Mouse (Mus musculus) lung, embryonic 16.5 days (tissue): Measurements from ENCODE around the gene Dohh. TPM values are rescaled to one million over a fixed set of nuclear protein-coding genes. Genes with fewer than 3 reads are reported as not detected.

Experiments
- ATAC-seq: fragments of 200-750 bp; cut with Nextera tagmentation; 2 replicates; pipeline ENCODE4 v1.8.0; 2017; ENCODE audit warnings: low read depth, mild to moderate bottlenecking, moderate library complexity
- H3K27ac ChIP-seq: fragments of 300-500 bp; sonication (generic); 2 replicates; pipeline ENCODE4 v1.5.1; 2014; ENCODE audit warnings: mild to moderate bottlenecking, control low read depth, low read length
- H3K27me3 ChIP-seq: fragments of 300-500 bp; sonication (generic); 2 replicates; pipeline ENCODE4 v1.6.1; 2014; ENCODE audit warnings: low read depth, low read length, mixed read lengths; ENCODE audit not compliant: control insufficient read depth, insufficient read depth
- H3K36me3 ChIP-seq: fragments of 300-500 bp; sonication (generic); 2 replicates; pipeline ENCODE4 v1.6.1; 2014; ENCODE audit warnings: low read length; ENCODE audit not compliant: control insufficient read depth, insufficient read depth
- H3K4me1 ChIP-seq: fragments of 300-500 bp; sonication (generic); replicated peaks from 2 replicates; pipeline ENCODE4 v1.6.1; 2014; ENCODE audit warnings: low read length, mixed read lengths; ENCODE audit not compliant: control insufficient read depth, insufficient read depth
- H3K4me2 ChIP-seq: fragments of 300-500 bp; sonication (generic); 2 replicates; pipeline ENCODE4 v1.6.1; 2014; ENCODE audit warnings: low read depth, low read length, control low read depth
- H3K4me3 ChIP-seq: fragments of 300-500 bp; sonication (generic); 2 replicates; pipeline ENCODE4 v1.5.1; 2014; ENCODE audit warnings: mild to moderate bottlenecking, low read length, control low read depth
- H3K9ac ChIP-seq: fragments of 300-500 bp; sonication (generic); 2 replicates; pipeline ENCODE4 v1.6.1; 2014; ENCODE audit warnings: low read length, control low read depth
- H3K9me3 ChIP-seq: fragments of 300-500 bp; sonication (generic); 2 replicates; pipeline ENCODE4 v1.6.1; 2016; ENCODE audit warnings: low read length; ENCODE audit not compliant: control insufficient read depth
- WGBS: fragments of 180-500 bp; shearing (Covaris S2); extraction: QIAGEN DNeasy Blood & Tissue Kit; methylation state at CpG from one replicate; pipeline ENCODE4 v1.1.7; 2014; 5-methylcytosine and 5-hydroxymethylcytosine counted together
- polyA plus RNA-seq: library from polyadenylated mRNA; unstranded; fragments of >200 nt; fragmentation: Nextera tagmentation; extraction: Ambion mirVana; gene quantifications from 2 replicates; pipeline ENCODE4 v1.2.1, GENCODE M21; 2015

The Dohh gene
- polyA plus RNA-seq, 1 experiment from 2014 or later: 71.4 TPM

DNA sequence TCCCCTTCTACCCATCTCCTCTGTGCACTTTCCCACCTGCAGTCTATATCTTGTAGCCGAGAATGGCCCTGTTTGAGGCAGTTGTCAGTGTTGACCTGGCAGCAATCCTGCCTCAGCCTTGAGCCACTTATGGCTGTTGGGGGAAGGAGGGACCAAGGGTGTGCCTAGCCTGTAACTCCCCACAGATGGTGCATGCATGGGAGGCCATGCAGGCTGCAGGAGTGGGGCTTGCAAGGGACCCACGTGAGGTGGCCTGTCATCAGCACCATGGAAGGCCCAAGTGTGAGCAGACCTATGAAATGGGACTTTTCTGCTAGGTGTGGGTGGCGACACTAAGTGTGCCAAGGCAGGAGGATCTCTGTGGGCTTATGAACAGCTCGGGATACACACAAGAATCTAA lies 19.2 kb upstream of the Dohh start:
- Histone ChIP-seq H3K4me3 (no peak overlapping the region), H3K27me3 (peaks cover 6% of the 10 kb centered on the region), H3K27ac (peak overlapping the region; percentile 37; the same call in 1 of the 2 replicates), H3K9ac (no peak overlapping the region), H3K4me2 (peak overlapping the region; percentile 60; the same call in 1 of the 2 replicates), H3K4me1 (peaks cover 45% of the 10 kb centered on the region), H3K36me3 (peaks cover 33% of the 10 kb centered on the region), H3K9me3 (no peaks in the 10 kb centered on the region)
- WGBS: 28% methylated on average over 4 of the region's 4 CpGs
- ATAC-seq: 0 out of 2 replicates have a peak, but pooled peaks have one; percentile 3

GRCm38 (mm10) chr10:81365672-81366476 lies 18.4 kb upstream of the Dohh start, which contains the start of gene 4930404N11Rik:
4930404N11Rik (minus strand) TSS chr10:81365816.
- 28% methylated on average over 12 of the region's 12 CpGs for WGBS
- Histone ChIP-seq H3K4me1 (peaks cover 44% of the 10 kb centered on the region), H3K4me3 (peak within 1 kb of the TSS; percentile 34), H3K36me3 (peaks cover 41% of the 10 kb centered on the region), H3K27ac (peak within 1 kb of the TSS; percentile 37; the same call in 1 of the 2 replicates), H3K9me3 (no peaks in the 10 kb centered on the region), H3K9ac (peak within 1 kb of the TSS; percentile 64), H3K4me2 (peak within 1 kb of the TSS; percentile 60), H3K27me3 (peaks cover 6% of the 10 kb centered on the region)
- ATAC-seq: peak; percentile 11; the same call in 1 of the 2 replicates

GRCm38 (mm10) chr10:81366477-81367206 lies 17.6 kb upstream of the Dohh start:
- H3K36me3 ChIP-seq: peaks cover 44% of the 10 kb centered on the region
- no peak overlapping the region for H3K9ac ChIP-seq
- H3K27me3 ChIP-seq: peaks cover 6% of the 10 kb centered on the region
- no peak overlapping the region for H3K27ac ChIP-seq
- ATAC-seq: no peak
- no peak overlapping the region for H3K4me2 ChIP-seq
- 65% methylated on average over 6 of the region's 6 CpGs for WGBS
- H3K4me1 ChIP-seq: peaks cover 38% of the 10 kb centered on the region
- no peak overlapping the region for H3K4me3 ChIP-seq
- no peaks in the 10 kb centered on the region for H3K9me3 ChIP-seq

- Histone ChIP-seq H3K4me3 (no peak overlapping the region), H3K27ac (no peak overlapping the region), H3K27me3 (peaks cover 6% of the 10 kb centered on the region), H3K4me2 (no peak overlapping the region), H3K9ac (no peak overlapping the region), H3K4me1 (peaks cover 36% of the 10 kb centered on the region), H3K36me3 (peaks cover 44% of the 10 kb centered on the region), H3K9me3 (no peaks in the 10 kb centered on the region)
- 81% methylated on average over 6 of the region's 6 CpGs for WGBS
- no peak for ATAC-seq
Measured at GRCm38 (mm10) chr10:81367207-81367495, 17.1 kb upstream of the Dohh start.

- ATAC-seq: no peak
- no peak overlapping the region for H3K27ac ChIP-seq
- WGBS: 87% methylated on average over 10 of the region's 10 CpGs
- H3K4me3 ChIP-seq: no peak overlapping the region
- no peaks in the 10 kb centered on the region for H3K9me3 ChIP-seq
- no peak overlapping the region for H3K9ac ChIP-seq
- peaks cover 27% of the 10 kb centered on the region for H3K36me3 ChIP-seq
- H3K4me2 ChIP-seq: no peak overlapping the region
- H3K4me1 ChIP-seq: peaks cover 19% of the 10 kb centered on the region
- no peaks in the 10 kb centered on the region for H3K27me3 ChIP-seq
Measured at GRCm38 (mm10) chr10:81375322-81375721, 8.9 kb upstream of the Dohh start.

DNA sequence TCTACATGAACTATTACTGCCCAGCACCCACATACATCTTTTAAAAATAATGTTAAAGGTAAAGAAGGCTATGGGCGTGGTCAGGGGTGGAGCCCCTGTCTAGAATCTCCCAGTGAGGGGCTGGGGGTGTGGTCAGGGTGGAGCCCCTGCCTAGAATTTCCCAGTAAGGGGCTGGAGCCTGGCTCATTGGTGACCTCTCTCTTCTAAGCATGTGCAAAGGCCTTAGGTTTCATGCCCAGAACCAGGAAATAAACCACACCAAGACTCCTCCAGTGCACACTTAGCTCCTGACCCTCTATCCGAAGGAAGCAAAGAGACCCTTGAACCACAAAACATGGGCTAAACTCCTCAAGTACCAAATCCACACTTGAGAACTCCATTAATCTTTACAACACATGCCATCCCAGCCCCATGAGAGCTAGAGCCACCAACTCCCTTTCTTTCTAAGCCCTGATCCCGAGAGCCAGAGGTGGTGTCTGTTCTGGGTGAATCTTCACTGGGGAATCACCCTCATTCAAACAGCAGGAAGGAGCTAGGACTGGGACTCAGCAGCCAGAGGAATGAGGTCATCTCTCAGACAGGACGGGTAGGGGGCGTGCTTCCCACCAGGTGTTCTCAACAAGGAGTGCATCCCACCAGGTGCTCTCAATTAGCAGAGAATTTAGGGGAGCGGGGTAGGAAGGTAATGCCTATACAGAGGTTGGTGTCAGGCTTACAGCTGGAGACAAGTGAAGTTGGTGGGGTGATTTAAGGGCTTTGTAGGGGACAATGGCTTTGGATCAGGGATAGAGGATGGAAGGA lies 7.5 kb upstream of the Dohh start:
- Histone ChIP-seq H3K9ac (peak overlapping the region; percentile 98), H3K9me3 (no peaks in the 10 kb centered on the region), H3K36me3 (peaks cover 19% of the 10 kb centered on the region), H3K27me3 (no peaks in the 10 kb centered on the region), H3K4me3 (peak overlapping the region; percentile 87), H3K4me1 (peaks cover 19% of the 10 kb centered on the region), H3K4me2 (peak overlapping the region; percentile 92), H3K27ac (peak overlapping the region; percentile 0; the same call in 1 of the 2 replicates)
- 26% methylated on average over 6 of the region's 6 CpGs for WGBS
- ATAC-seq: no peak

GRCm38 (mm10) chr10:81377362-81377664 lies 6.9 kb upstream of the Dohh start:
- H3K4me1 ChIP-seq: peaks cover 23% of the 10 kb centered on the region
- H3K27ac ChIP-seq: peak overlapping the region; percentile 66; the same call in 1 of the 2 replicates
- no peaks in the 10 kb centered on the region for H3K27me3 ChIP-seq
- no peaks in the 10 kb centered on the region for H3K9me3 ChIP-seq
- H3K36me3 ChIP-seq: peaks cover 19% of the 10 kb centered on the region
- peak overlapping the region; percentile 92 for H3K4me2 ChIP-seq
- peak overlapping the region; percentile 98 for H3K9ac ChIP-seq
- 31% methylated on average over 2 of the region's 2 CpGs for WGBS
- no peak for ATAC-seq
- H3K4me3 ChIP-seq: peak overlapping the region; percentile 87

DNA sequence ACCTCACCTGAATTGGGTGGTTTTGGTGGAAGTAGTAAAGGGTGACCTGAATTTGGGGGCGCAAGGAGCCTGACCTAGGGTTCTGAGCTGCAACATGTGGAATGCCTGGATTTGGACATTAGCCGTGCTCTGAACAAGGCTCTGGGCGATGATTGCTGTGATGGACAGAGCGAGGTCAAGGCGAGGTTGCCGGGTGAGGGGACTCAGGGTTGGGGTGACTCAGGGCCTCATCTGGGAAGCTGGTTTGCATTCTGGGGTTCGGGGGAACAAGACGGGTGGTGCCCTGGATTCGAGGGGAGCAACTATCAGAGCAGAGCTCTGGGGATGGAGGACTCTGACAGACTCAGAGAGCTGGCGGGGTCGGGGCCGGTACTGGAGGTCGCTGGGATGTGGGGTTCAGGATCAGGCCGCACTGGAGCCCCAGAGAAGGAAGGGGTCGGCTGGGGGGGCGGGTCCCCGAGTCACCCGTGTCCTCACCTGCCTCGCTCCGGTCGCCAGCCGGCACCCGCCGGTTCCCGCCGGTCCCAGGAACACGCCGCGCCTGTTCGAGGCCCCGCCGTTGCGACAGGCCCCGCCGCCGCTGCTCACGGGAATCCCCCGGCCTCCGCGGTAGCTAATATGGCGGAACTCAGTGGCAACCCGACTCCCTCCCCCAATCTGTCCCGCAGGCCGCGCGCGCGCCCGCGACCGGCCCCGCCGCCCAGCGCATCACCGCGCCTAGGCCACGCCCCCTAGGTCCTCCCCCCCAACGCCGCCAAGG lies 6.3 kb upstream of the Dohh start, which contains the start of gene Fzr1:
Fzr1 (minus strand) TSS at position 724 of the 760 bp plus-strand sequence.
- H3K36me3 ChIP-seq: peaks cover 17% of the 10 kb centered on the region
- peak within 1 kb of the TSS; percentile 92 for H3K4me2 ChIP-seq
- H3K9ac ChIP-seq: peak within 1 kb of the TSS; percentile 98
- H3K27me3 ChIP-seq: no peaks in the 10 kb centered on the region
- no peaks in the 10 kb centered on the region for H3K9me3 ChIP-seq
- under 1% methylated on average over 45 of the region's 59 CpGs for WGBS
- H3K27ac ChIP-seq: peak within 1 kb of the TSS; percentile 78
- peak within 1 kb of the TSS; percentile 87 for H3K4me3 ChIP-seq
- peaks cover 25% of the 10 kb centered on the region for H3K4me1 ChIP-seq
- peak; percentile 15 for ATAC-seq
